Mouse (Mus musculus) heart, postnatal 14 days (tissue): ENCODE data around the gene 2010300C02Rik. TPM values are rescaled to one million over a fixed set of nuclear protein-coding genes. Genes with fewer than 3 reads are reported as not detected.
"Not testable (repeated sequence)": the region's sequence is repeated elsewhere in the genome, so short reads cannot be mapped to it uniquely, and the experiment has no call there.

Experiments used
- DNase-seq, 2 experiments: peaks; one replicate each; pipeline ENCODE4 v3.0.0; 2021 to 2022
- intact Hi-C: fragments of 180-260 bp; cut with DNase I; formaldehyde crosslinking; loops from one replicate; pipeline ENCODE4 v1.15.1; 2025
- total RNA-seq, 2 experiments: library from RNA; stranded (reverse); gene quantifications; 2 replicates each; pipeline ENCODE4 v1.2.3; 2021

Gene 2010300C02Rik
- total RNA-seq, 2 experiments from 2014 or later, result 1.1 to 1.3 TPM

DNA sequence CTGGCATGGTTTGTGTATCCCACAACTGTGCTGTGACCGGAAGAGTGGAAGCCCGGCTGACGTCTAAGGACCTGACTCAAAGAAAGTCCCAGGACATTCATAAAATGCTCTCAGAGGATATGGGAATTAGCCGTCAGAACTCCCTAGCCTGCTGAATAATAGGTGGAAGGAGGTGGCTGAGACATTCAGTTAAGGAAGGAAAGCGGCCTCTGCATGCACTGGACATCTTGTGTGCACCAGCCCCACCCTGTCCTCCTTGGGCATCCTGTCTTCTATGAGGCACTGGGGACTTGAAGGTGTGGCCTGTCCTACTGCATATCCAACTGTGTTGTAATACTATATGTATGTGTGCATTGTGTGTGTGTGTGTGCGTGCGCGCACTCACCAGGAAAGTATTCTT lies 87.5 kb downstream of the 2010300C02Rik start:
- intact Hi-C loops, result loop anchor here (1.0 kb wide), 1 partner anchor 92 kb away; no protein-coding TSS in a partner anchor
- DNase-seq, result peak in 1 of 2 experiments; percentile 44

DNA sequence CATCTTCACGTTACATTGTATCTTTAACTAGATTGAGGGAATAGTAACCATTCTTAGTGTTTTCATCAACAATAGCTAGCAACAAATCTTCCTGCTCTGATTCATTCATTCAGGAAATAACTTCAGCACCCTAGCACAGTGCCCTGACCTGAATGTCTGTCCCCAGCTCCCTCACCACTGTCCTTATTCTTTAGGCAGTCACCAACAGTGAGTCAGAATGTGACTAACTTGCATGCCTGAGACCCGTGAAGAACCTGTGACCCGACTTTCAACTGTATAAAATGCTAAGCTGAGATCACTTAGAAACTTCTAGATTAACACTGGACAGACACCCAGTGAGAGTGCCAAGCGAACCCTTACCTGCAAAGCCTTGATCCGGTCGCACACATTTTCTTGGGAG lies 88.4 kb downstream of the 2010300C02Rik start:
- no peak for DNase-seq
- intact Hi-C loops, result no loop called here

DNA sequence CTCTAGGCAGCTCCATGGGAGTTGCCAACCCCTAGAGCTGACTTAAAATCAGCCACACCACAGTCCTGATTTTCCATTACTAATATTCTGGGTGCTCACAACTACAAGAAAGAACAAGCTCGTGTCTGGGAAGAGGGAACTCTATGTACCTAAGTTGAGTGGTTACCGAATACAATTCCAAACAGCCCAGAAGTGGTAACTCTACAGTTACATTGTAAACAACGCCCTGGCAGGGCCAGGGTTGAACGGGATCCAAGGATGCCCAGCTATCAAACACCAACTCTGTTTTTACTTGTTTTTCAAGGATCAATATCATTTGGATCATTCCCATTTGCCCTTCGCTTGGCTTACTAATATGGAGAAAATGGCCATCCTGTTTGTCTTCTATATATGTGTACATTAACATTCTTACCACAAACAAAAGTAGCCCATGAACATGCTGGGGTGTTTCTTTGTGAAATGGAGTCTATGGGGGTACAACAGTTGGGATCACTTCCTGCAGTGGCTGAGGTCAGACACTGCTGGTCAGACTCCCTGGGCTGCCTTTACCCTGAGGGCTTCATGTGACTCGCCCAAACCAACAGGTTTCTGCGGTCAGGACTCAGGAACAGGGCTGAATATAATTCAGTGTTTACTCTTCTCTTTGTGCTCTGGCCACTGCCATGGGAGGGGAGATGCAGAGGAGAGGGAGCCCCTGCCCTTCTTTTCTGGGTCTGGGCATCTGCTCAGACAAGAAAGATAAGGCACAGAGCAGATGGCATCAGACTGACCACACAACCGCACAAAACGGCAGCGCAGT lies 89.3 kb downstream of the 2010300C02Rik start:
- DNase-seq, result no peak
- intact Hi-C loops, result no loop called here

DNA sequence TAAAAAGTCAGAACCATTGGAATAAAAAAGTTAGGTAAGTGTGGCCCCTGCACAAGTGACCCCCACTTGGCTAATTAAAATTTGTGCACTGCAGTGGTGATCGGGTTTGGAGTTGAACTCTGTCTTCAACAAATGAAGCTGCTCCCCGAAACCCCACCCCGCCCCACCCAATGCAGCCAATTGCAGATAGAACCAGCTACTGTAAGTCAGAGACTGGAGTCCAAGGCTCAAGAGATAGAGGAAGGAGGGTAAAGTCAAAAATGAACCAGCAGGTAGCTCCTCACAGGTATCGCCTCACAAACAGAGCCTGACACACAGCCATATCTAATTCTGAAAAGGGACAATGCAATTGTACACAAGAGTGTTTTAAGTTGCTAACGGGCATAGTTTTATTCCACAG lies 90.0 kb downstream of the 2010300C02Rik start:
- no peak for DNase-seq
- intact Hi-C loops, result no loop called here

DNA sequence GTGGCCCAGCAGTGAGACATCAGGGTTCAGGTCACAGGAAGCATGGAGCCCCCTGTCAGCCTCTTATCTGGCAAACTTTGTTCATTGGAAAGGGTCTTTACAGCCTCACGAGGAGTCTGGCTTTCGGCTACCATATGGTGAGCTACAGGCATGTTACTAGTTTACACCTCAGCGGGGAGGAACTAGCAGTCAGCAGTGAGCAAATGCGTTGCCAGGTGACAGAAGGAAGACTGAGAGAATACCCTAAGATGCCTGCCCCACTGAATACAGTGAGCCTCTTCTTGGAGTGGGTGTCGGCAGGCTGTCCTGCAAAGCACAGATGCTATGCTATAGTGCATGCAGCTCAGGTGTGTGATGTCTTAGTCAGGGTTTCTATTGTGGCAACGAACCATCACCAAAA lies 91.1 kb downstream of the 2010300C02Rik start:
- intact Hi-C loops, result no loop called here
- no peak for DNase-seq

DNA sequence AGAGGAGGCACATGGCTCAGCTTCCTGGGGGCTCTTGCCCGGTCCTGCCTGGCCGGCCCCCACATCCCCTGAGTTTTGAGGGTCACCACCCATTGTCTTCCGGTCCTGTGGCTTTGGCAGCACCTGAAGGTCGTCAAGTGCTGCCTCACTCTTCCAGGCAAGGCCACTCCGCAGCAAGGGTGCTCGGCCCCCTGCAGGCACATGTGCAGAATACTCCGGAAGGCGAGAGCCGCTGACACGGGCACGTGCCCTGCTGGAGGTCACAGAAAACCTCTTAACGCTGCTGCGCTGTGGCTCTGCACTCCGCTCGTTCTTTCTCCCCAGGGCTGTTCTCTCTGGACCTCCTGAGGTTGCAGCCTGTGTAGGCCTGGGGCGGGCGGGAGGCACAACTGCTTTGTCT lies 95.7 kb downstream of the 2010300C02Rik start:
- DNase-seq, result no peak
- intact Hi-C loops, result no loop called here

DNA sequence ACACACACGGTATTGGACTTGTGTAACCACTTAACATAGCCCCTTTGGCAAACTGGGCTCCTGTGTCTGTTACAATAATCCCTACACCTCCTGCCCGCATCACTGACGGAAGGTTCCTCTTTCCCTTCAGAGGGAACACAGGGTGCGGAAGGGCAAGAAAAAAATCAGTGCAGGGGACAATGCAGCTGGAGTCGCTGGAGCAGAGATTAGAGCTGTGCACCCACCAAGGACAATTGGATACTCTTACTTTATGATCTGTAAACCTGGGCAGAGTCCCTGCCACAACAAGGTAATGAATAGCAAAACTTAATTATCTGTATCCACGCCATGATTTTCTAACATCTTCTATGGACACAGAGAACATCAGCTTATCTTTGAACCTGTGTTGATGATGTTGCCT lies 97.8 kb downstream of the 2010300C02Rik start:
- intact Hi-C loops, result no loop called here
- DNase-seq, result no peak

DNA sequence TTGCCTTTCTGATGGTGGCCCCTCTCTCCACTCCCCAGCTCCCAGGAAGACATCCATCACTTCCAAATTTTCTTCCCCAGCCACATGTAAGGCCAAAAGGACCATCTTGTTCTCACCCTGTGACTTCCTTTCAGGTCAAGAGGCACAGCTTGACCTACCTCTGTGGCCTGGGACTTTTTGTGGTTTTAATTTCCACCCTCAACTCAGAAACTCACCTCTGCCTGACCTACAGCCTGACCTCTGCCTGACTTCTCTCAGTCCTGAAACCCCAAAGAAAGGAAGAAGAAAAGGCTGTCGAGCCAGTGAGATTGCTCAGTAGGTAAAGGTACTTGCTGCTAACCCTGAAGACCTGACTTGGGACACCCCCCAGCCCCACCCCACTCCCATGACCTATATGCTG lies 100.3 kb downstream of the 2010300C02Rik start:
- intact Hi-C loops, result no loop called here
- DNase-seq, result no peak

DNA sequence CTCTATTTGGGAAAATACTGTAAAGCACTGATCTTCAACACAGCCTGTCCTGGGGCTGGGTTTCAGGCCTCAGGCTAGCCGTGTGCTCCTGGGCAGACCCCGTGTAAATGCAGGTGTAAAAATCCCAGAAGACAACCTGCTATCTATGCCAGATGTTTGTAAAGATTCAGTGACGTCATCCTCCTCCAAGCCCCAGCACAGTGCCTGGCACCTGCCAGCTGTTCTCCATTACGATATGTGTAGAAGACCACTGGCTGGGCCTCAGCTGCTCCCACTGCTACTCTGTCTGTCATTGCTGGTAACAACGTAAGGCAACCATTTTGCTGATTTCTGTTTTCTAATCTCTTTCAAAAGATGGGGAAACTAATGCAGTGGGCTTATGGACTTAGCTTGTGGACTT lies 102.8 kb downstream of the 2010300C02Rik start:
- DNase-seq, result no peak
- intact Hi-C loops, result no loop called here

DNA sequence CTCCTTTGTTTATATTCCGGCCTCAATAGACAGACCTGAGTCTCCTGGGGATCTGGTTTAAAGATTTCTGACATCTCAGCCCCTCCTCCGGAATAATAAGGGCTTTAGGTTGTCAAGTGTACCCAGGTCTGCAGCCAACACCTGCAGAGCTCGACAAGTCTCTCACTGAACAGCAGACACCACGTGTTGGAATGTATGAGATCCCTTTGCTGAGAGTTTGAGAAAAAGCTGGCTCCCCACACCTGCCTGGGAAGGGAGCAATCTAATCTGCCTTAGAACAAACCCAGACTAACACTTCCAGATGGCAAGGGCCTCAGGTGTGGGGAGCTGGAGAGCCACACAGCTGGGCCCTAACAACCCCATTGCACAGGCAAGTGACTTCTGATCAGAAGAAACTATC lies 103.3 kb downstream of the 2010300C02Rik start:
- DNase-seq, result no peak
- intact Hi-C loops, result no loop called here

DNA sequence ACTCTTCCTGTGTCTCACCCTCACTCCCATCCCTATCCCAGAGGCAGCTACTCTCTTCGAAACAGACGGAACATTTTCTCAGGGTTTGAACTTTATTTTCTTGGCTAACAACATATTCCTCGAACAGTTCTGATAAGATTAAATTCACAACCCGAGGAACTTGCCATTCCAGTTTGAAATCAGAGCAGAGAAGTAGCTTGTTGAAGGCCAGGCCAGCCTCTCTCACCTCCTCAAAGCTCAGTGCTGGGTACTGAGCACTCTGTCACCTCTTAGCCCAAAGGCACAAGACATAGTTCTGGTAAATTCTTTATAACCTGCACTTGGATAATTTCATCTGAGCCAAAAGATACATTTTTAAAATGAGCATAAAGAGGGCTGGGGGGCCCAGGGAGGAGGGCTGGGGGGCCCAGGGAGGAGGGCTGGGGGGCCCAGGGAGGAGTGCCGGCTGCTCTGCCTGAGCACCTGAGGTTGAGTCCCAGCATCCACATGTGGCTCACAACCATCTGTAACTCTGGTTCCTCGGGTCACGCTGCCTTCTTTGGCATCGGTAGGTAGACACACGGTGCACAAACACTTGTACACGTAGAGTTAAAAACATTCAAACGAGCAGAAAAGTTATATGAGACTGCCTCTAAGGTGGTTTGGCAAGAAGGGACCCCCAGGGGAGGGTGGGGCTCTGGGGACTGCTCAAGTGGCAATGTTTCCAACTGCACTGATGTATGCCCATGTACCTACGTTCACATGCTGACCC lies 104.4 kb downstream of the 2010300C02Rik start:
- intact Hi-C loops, result no loop called here
- no peak for DNase-seq

DNA sequence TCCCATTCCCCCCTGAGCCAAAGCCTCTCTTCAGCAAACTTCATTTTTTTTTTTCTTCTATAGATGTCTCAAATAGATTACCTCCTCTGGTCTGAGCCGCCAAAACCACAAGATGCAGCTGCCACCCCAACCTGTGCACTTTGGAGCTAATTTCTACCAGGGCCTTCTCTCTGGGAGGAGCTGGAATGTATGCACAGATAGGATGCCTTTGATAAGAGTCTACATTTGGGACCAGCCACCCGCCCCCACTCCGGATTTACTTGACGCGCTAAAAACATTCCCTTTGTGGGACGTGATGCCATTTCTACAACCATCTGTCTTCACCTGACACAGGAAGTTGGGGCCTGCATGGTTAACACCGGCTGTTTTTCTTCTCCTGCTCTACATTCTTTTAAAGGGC lies 105.0 kb downstream of the 2010300C02Rik start:
- no peak for DNase-seq
- intact Hi-C loops, result no loop called here

DNA sequence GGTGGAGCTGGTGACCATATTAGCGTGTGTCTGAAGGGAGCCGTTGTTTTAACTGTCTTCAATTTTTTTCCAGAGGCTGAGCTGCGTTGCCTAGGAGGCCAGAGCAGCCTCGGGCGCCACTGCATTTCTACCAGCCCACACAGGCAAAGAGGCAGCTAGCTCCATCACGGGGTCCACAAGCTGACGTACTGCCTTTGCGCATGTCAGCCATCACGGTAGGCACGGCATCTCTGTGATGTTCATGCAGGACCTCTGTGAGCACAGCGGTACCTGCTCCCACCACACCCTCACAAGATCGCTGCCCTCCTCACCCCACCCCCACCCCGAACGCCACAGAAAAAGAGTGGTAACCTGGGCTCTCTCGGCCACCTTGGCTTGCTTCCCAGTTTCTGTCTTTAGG lies 105.8 kb downstream of the 2010300C02Rik start:
- no peak for DNase-seq
- intact Hi-C loops, result no loop called here

DNA sequence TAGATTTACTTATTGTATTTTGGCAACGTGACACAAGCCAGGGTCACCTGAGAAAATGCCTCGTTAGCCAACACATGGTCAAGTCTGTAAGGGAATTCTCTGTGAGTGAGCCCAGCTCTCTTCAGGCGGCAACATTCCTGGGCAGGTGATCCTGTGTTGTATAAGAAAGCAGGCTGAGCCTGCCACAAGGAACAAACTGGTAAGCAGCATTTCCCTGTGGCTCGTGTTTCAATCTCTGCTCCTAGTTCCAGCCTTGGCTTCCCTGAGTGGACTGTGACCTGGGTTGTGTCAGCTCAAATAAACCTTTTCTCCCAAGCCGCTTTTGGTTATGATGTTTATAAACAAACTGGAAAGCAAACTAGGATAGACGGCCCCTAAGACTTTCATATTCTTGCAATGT lies 108.9 kb downstream of the 2010300C02Rik start:
- no peak for DNase-seq
- intact Hi-C loops, result no loop called here

DNA sequence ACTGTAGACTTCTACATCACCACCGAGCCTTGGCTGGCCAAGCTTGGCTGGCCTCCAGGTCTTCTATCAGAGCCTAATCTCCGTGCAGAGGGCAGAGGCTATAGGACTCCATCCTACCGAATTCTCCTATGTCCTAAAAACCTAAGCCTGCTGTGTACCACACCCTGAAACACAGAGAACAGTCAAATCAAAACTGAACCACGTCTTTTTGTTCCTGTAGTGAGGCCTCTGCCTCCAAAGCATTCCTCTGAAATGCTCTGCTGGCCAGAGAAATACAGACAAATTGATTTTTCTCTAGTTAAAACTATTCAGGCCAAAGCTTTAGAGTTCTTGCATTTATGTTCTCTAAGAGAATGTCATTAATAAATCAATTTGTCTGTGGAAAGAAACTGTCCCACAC lies 109.6 kb downstream of the 2010300C02Rik start:
- intact Hi-C loops, result no loop called here
- DNase-seq, result no peak

DNA sequence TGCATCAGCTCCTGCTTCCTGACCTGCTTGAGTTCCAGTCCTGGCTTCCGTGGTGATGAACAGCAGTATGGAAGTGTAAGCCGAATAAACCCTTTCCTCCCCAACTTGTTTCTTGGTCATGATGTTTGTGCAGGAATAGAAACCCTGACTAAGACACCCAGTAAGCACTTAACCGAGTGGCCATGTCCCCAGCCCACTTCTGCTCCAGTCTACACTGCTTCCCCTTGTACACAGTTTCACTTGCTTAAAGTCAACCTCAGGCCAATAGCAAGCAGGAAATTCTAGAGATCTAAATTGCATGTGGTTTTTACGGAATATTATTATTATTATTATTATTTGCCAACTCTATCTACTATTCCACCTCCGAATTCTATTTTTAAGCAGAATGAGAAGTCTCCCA lies 114.2 kb downstream of the 2010300C02Rik start:
- DNase-seq, intact Hi-C loops: not testable (repeated sequence)

DNA sequence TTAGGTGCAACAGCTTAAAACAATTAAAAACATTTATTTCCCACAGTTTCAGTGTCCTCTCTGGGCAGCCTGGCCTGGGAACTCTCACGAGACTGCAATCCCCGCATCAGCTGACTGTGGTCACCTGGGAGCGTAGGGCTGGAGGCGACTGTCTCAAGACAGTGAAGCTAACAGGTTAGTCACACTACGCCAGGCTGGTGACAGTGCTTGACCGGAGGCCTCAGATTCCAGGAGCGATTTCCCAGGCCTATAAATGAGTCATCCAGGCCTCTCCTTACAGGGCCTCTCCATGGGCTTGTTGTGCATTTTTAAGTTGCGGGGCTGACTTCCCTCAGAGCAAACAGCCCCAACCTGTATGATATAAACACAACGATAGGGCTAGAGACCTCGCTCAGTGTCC lies 116.7 kb downstream of the 2010300C02Rik start:
- intact Hi-C loops, result no loop called here

DNA sequence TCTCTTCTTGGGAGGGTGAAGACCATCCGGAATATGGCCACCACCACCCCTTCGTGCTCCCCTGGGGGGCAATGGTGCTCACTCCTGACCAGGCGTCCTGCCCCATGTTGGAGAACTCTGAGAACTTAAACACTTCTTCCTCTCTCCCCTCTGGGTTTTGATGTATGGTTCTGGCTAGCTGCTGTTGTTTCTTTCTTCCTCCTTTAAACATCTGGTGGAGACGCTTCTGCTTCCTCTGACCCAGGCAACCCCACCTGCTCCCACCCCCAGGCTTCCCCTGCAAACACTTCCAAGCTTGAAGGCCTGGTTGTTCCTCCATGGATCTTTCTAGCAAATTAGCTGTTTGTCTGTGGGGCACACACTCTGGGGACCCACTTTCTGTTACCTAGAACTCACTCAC lies 117.6 kb downstream of the 2010300C02Rik start:
- no peak for DNase-seq
- intact Hi-C loops, result no loop called here

More for the DNA sequence above, 116.7 kb downstream of the 2010300C02Rik start:
- DNase-seq, result no peak

DNA sequence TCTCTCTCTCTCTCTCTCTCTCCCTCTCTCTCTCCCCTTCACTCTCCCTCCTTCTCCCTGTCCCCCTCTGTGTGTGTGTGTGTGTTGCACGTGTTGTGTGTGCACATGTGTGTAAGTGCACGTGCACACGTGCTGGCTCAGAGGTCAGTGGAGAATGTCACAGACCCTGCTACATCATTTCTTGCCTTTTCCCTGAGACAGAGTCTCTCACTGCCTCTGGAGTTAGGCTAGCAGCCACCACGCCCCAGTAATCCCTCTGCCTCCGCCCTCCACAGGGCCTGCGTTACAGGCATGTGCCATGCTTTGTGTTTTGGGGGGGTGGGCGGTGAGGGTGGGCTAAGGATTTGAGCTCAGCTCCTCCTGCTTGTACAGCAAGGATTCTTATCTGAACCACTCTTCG lies 118.4 kb downstream of the 2010300C02Rik start:
- DNase-seq, result no peak
- intact Hi-C loops, result no loop called here

DNA sequence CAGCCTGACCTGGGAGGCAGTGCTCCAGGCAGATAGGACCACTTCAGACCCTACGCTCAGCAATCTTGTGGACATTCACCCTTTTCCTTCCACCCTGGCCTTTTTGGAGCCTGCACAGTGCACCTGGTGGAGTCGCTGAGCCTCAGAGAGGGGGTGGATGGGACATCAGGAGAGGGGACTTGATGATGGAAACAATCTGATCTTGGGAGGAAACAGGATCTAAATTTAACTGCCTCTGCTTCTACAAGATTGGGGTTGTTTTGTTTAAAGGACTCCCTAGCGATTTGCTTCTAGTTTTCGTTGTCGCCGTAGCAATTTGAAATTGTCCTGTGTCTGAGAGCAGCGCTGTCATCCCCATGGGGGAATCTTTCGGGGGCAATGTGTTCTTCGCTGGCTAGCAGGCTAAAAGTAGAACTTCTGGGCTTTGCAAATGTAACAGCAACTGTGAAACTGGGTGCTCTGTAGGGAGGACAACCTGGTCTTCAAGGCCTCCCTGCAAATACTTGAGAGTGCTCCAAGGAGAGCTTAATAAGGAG lies 119.2 kb downstream of the 2010300C02Rik start:
- DNase-seq, result no peak
- intact Hi-C loops, result no loop called here

DNA sequence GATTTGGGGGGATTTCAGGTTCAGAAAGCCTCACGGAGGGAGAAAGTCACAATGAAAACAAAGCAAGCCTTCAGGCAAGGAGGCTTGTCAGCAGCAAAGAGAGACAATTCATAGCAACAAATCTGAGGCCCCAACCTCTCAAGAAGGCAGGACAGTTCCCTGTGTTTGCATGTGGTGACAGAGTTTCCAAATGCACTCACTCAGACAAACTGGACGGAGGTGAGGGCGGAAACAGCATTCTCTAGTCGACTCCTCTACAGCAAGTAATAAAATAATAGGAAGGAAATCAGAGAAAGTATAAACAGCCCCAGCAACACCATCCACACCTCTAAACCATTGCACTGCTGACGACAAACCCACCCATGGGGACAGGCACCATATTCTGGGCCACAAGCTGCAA lies 120.9 kb downstream of the 2010300C02Rik start:
- intact Hi-C loops, result no loop called here
- no peak for DNase-seq

DNA sequence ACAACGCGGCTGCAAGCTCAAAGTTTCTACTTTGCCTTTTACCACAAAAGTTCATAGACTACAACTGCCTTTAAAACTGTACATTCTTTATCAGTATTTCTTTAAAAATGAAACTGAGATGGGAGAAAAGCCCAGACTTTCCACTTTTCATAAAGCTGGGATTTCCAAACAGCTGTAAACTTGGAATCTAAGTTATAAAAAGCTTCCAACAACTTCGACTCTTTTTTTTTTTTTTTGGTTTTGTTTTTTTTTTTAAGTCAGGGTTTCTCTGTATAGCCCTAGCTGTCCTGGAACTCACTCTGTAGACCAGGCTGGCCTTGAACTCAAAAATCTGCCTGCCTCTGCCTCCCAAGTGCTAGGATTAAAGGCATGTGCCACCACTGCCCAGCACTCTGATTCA lies 125.1 kb downstream of the 2010300C02Rik start:
- DNase-seq, intact Hi-C loops: not testable (repeated sequence)
